Comparison of ENCODE assay signal across 8 mouse cellular contexts in the genomic region with DNA sequence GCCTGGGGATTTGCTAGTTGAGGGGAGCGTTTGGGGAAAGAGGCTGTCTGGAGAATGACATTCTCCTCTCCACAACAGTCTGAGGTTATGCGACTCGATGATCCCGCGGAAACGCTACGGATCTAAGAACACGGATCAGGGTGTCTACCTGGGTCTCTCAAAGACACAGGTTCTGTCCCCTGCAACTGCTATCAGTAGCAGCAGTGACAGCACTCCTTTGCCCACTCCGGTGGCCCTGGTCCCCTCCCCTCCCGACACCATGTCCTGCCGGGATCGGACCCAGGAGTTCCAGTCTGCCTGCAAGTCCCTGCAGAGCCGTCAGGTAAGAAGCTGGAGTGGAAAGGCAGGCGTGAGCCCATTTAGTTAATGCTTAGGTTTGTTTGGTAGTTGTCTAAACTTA. TPM values are rescaled to one million over a fixed set of nuclear protein-coding genes. Genes with fewer than 3 reads are reported as not detected.
A peak's percentile ranks its signal among the peaks of the same experiment; 100 is the strongest.
DNase-seq lines count a peak whose midpoint lies in the region; ATAC-seq and TF ChIP-seq lines count a peak whose summit lies in the region.

No protein-coding gene starts in this region.

- H3K9ac ChIP-seq in embryonic facial prominence, embryonic 13.5 days = peak overlapping the region; percentile 97
- peak overlapping the region; percentile 89 for H3K9ac ChIP-seq in hindbrain, embryonic 14.5 days
- peak overlapping the region; percentile 71 for H3K9ac ChIP-seq in midbrain, embryonic 14.5 days (replicated peaks; ENCODE audit: low read length)

- H3K4me2 ChIP-seq in embryonic facial prominence, embryonic 13.5 days = peak overlapping the region; percentile 94
- peak overlapping the region; percentile 98 for H3K4me2 ChIP-seq in hindbrain, embryonic 14.5 days (replicated peaks)
- H3K4me2 ChIP-seq in midbrain, embryonic 14.5 days (ENCODE audit: low read length) = peak overlapping the region; percentile 81

- H3K4me3 ChIP-seq in lung, adult 2 months (replicated peaks; ENCODE audit: extremely low read depth, low read depth, low read length) = peak overlapping the region; percentile 83
- peak overlapping the region; percentile 96 for H3K4me3 ChIP-seq in embryonic facial prominence, embryonic 13.5 days
- H3K4me3 ChIP-seq in hindbrain, embryonic 14.5 days (replicated peaks; ENCODE audit: low read length) = peak overlapping the region; percentile 75
- H3K4me3 ChIP-seq in midbrain, embryonic 14.5 days (replicated peaks; ENCODE audit: low read depth, low read length) = peak overlapping the region; percentile 74

- intact Hi-C loops in left cerebral cortex, postnatal 10 days (cut with DNase I) = no loop called here

- H3K36me3 ChIP-seq in embryonic facial prominence, embryonic 13.5 days = peaks cover 80% of the 10 kb centered on the region
- peaks cover 74% of the 10 kb centered on the region for H3K36me3 ChIP-seq in hindbrain, embryonic 14.5 days (replicated peaks; ENCODE audit: control insufficient read depth, insufficient read depth)
- peaks cover 64% of the 10 kb centered on the region for H3K36me3 ChIP-seq in midbrain, embryonic 14.5 days (ENCODE audit: control insufficient read depth, insufficient read depth, low read length)

- H3K9me3 ChIP-seq in embryonic facial prominence, embryonic 13.5 days = no peaks in the 10 kb centered on the region
- no peaks in the 10 kb centered on the region for H3K9me3 ChIP-seq in hindbrain, embryonic 14.5 days (ENCODE audit: control insufficient read depth, low read length)
- H3K9me3 ChIP-seq in midbrain, embryonic 14.5 days (ENCODE audit: control insufficient read depth, low read length) = no peaks in the 10 kb centered on the region

- no peaks in the 10 kb centered on the region for H3K27me3 ChIP-seq in embryonic facial prominence, embryonic 13.5 days
- H3K27me3 ChIP-seq in hindbrain, embryonic 14.5 days (ENCODE audit: control insufficient read depth, insufficient read depth, low read length) = no peaks in the 10 kb centered on the region
- no peaks in the 10 kb centered on the region for H3K27me3 ChIP-seq in midbrain, embryonic 14.5 days (ENCODE audit: control insufficient read depth, insufficient read depth, low read length)

- ATAC-seq in embryonic facial prominence, embryonic 13.5 days (ENCODE audit: insufficient number of reproducible peaks, insufficient read depth, low FRiP score, low TSS enrichment, low read depth) = no peak
- no peak for ATAC-seq in hindbrain, embryonic 14.5 days (ENCODE audit: low FRiP score)
- ATAC-seq in midbrain, embryonic 14.5 days (ENCODE audit: low FRiP score, low TSS enrichment) = no peak

- WGBS in lung, adult 2 months = 8% methylated on average over 14 of the region's 14 CpGs
- 18% methylated on average over 14 of the region's 14 CpGs for WGBS in embryonic facial prominence, embryonic 13.5 days
- WGBS in hindbrain, embryonic 14.5 days = 25% methylated on average over 14 of the region's 14 CpGs
- WGBS in midbrain, embryonic 14.5 days = 27% methylated on average over 14 of the region's 14 CpGs

- H3K4me1 ChIP-seq in lung, adult 2 months (ENCODE audit: control insufficient read depth, insufficient read depth, low read length) = peaks cover 13% of the 10 kb centered on the region
- H3K4me1 ChIP-seq in embryonic facial prominence, embryonic 13.5 days = peaks cover 19% of the 10 kb centered on the region
- peaks cover 22% of the 10 kb centered on the region for H3K4me1 ChIP-seq in hindbrain, embryonic 14.5 days (replicated peaks; ENCODE audit: control insufficient read depth, insufficient read depth, low read length)
- H3K4me1 ChIP-seq in midbrain, embryonic 14.5 days (ENCODE audit: control insufficient read depth, insufficient read depth, low read length) = peaks cover 15% of the 10 kb centered on the region

- no peak for TF ChIP-seq CTCF in lung, adult 2 months (IDR thresholded peaks at IDR 0.05; ENCODE audit: insufficient read depth, low read length)

- no peak for DNase-seq in lung, adult 2 months
- DNase-seq in lung, postnatal 4 days = no peak
- no peak for DNase-seq in hindbrain, embryonic 14.5 days (ENCODE audit: low spot score)
- no peak for DNase-seq in midbrain, embryonic 14.5 days
- DNase-seq in left cerebral cortex, postnatal 10 days (ENCODE audit: extremely low spot score in 1 of 2, low spot score in 2 of 2) = no peak
- no peak for DNase-seq in right cerebral cortex, adult 2 months (ENCODE audit: low spot score in 2 of 2)
- no peak for DNase-seq in lung, postnatal 36 days

- H3K27ac ChIP-seq in embryonic facial prominence, embryonic 13.5 days = peak overlapping the region; percentile 98
- peak overlapping the region; percentile 94 for H3K27ac ChIP-seq in hindbrain, embryonic 14.5 days
- peak overlapping the region; percentile 94 for H3K27ac ChIP-seq in midbrain, embryonic 14.5 days (replicated peaks; ENCODE audit: low read depth, low read length)

- TF ChIP-seq POLR2A in lung, adult 2 months (IDR thresholded peaks at IDR 0.05; ENCODE audit: borderline replicate concordance, extremely low read depth, low read depth, low read length) = no peak

RNA-seq across cellular contexts. Expression of a gene that starts 1.0 kb away (rescaled TPM):
- 79.0 and 88.0 TPM in 2 replicates for polyA plus RNA-seq in lung, adult 2 months (2012; rRNA removed)
- 182 and 184 TPM in 2 replicates for polyA plus RNA-seq in embryonic facial prominence, embryonic 13.5 days (2015; fragmentation: Nextera tagmentation; extraction: Ambion mirVana)
- polyA plus RNA-seq in hindbrain, embryonic 14.5 days (2014; fragmentation: Nextera tagmentation; extraction: Ambion mirVana) = 102 and 103 TPM in 2 replicates
- polyA plus RNA-seq in midbrain, embryonic 14.5 days (2014; fragmentation: Nextera tagmentation; extraction: Ambion mirVana) = 102 and 110 TPM in 2 replicates
- total RNA-seq in left cerebral cortex, postnatal 10 days (2021) = 10 to 100 TPM; 68.1 to 69.0 TPM

RNA-seq across cellular contexts. Expression of a gene that starts 1.7 kb away (rescaled TPM):
- not detected in 2 replicates for polyA plus RNA-seq in lung, adult 2 months (2012; rRNA removed)
- 2.2 and 2.7 TPM in 2 replicates for polyA plus RNA-seq in embryonic facial prominence, embryonic 13.5 days (2015; fragmentation: Nextera tagmentation; extraction: Ambion mirVana)
- polyA plus RNA-seq in hindbrain, embryonic 14.5 days (2014; fragmentation: Nextera tagmentation; extraction: Ambion mirVana) = 0.84 and 0.90 TPM in 2 replicates
- polyA plus RNA-seq in midbrain, embryonic 14.5 days (2014; fragmentation: Nextera tagmentation; extraction: Ambion mirVana) = 0.97 and 1.1 TPM in 2 replicates
- 1 to 10 TPM; 1.3 to 2.2 TPM for total RNA-seq in left cerebral cortex, postnatal 10 days (2021)

RNA-seq across cellular contexts. Expression of a gene that starts 6.5 kb away (rescaled TPM):
- 19.5 and 21.3 TPM in 2 replicates for polyA plus RNA-seq in lung, adult 2 months (2012; rRNA removed)
- 88.6 and 100 TPM in 2 replicates for polyA plus RNA-seq in embryonic facial prominence, embryonic 13.5 days (2015; fragmentation: Nextera tagmentation; extraction: Ambion mirVana)
- polyA plus RNA-seq in hindbrain, embryonic 14.5 days (2014; fragmentation: Nextera tagmentation; extraction: Ambion mirVana) = 80.7 and 80.8 TPM in 2 replicates
- polyA plus RNA-seq in midbrain, embryonic 14.5 days (2014; fragmentation: Nextera tagmentation; extraction: Ambion mirVana) = 89.1 and 95.7 TPM in 2 replicates
- total RNA-seq in left cerebral cortex, postnatal 10 days (2021) = 10 to 100 TPM; 47.3 to 47.4 TPM

RNA-seq across cellular contexts. Expression of a gene that starts 14.7 kb away (rescaled TPM):
- 61.4 and 85.3 TPM in 2 replicates for polyA plus RNA-seq in lung, adult 2 months (2012; rRNA removed)
- polyA plus RNA-seq in embryonic facial prominence, embryonic 13.5 days (2015; fragmentation: Nextera tagmentation; extraction: Ambion mirVana) = 199 and 230 TPM in 2 replicates
- 120 and 125 TPM in 2 replicates for polyA plus RNA-seq in hindbrain, embryonic 14.5 days (2014; fragmentation: Nextera tagmentation; extraction: Ambion mirVana)
- polyA plus RNA-seq in midbrain, embryonic 14.5 days (2014; fragmentation: Nextera tagmentation; extraction: Ambion mirVana) = 146 and 171 TPM in 2 replicates
- total RNA-seq in left cerebral cortex, postnatal 10 days (2021) = 10 to 100 TPM; 72.7 to 76.2 TPM

RNA-seq across cellular contexts. Expression of a gene that starts 19.0 kb away (rescaled TPM):
- polyA plus RNA-seq in lung, adult 2 months (2012; rRNA removed) = 263 and 265 TPM in 2 replicates
- polyA plus RNA-seq in embryonic facial prominence, embryonic 13.5 days (2015; fragmentation: Nextera tagmentation; extraction: Ambion mirVana) = 99.9 and 116 TPM in 2 replicates
- polyA plus RNA-seq in hindbrain, embryonic 14.5 days (2014; fragmentation: Nextera tagmentation; extraction: Ambion mirVana) = 161 and 174 TPM in 2 replicates
- 157 TPM in 2 replicates for polyA plus RNA-seq in midbrain, embryonic 14.5 days (2014; fragmentation: Nextera tagmentation; extraction: Ambion mirVana)
- 100 to 1,000 TPM; 195 to 198 TPM for total RNA-seq in left cerebral cortex, postnatal 10 days (2021)
